Mouse (Mus musculus) CD4-positive helper T cell, adult 2 months (primary cell): ENCODE measurements at regions not wholly inside any gene's neighbourhood (a gene's known extent, or its start where the extent isn't known, plus 50 kb on each side); places are given as distances from the start of the nearest gene placed in this dataset.

Experiments used
- DNase-seq: peaks from one replicate; pipeline ENCODE4 v3.0.0-alpha.2; 2012; ENCODE audit warnings: low read depth, missing footprints, low spot score

DNA sequence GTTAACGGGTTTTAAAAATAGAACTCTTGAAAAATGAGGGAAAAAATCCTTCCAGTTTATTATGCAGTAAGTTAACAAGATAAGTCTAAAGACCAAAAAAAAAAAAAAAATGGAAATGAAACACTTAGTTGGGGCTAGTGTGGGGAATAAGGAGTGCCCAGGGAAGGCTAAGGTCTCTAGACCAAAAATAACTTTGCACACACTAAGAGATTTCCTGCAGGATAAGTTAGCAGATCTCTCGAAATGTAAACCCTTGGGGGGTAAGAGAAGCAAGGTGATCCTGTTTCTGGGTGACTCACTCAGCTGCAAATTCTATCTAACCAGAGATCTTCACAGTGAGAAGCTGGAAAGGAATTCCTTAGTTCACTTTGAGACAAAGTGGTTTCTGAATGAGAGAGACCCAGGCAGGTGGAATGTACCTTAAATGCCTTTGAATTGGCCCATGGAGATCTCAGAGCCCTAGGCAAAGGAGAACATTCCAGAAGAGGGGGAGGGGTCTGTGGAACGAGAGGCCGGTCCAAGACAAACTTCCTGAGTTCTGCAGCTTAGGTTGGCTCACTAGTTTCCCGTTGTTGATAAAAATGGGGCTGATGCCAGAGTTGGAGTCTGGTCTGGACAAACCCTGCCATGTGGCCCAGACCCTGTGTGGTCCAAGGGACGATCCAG lies 126.8 kb upstream of the Adgrl2 start:
- DNase-seq: no peak

DNA sequence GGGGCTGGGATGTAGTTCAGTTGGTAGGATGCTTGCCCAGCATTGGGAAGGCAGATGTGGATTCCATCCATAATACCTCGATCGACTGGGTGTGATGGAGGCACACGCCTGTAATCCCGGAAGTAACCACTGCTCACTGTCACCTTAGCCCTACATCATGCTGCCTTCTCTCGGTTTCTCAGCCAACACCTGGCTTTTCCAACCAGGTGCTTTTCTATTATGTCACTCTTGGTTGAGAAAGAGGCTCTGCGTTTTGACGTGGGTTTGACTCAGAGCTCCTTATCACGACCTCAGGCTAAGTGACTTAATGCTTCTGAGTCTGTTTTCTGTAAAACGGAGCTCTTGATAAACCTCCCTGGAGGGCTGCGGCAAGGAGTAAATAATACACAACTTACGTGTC lies 126.2 kb upstream of the Adgrl2 start:
- DNase-seq: no peak

DNA sequence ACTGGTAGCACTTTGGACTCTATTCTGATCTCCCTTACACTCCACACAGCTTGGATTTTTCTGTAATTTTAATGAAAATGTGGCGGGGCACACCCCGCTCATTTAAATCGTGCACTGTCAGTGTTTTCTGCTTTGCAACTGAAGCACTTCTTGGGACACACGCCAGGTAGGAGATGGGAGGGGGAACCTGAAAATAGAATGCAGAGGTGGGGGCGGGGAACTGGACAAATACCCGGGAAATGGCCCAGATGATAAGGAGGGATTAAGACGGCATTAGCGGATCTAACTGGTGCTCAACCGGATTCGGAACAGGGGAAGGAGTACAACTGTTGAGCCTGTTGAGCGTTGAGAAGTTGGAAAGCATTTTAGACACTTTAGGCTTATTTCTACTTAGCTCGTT lies 125.5 kb upstream of the Adgrl2 start:
- no peak for DNase-seq

DNA sequence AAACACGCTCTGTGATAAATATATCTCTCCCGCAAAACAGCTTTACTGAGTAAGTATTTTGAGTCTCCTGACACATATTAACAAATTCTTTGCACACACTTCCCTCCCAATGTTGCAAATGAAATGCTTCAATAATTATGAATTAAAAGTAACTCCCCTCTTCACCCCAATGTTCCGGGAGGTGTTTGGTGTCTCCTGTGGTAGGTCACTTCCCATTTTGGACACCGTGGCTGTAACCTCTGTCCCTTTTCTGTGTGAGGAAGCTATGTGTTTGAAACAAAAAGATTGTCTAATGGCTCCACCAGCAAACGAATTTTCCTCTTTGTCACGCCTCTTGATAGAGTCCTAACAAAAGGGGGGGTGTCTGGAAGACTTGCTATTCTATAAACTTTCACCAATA lies 122.5 kb upstream of the Adgrl2 start:
- DNase-seq: no peak

DNA sequence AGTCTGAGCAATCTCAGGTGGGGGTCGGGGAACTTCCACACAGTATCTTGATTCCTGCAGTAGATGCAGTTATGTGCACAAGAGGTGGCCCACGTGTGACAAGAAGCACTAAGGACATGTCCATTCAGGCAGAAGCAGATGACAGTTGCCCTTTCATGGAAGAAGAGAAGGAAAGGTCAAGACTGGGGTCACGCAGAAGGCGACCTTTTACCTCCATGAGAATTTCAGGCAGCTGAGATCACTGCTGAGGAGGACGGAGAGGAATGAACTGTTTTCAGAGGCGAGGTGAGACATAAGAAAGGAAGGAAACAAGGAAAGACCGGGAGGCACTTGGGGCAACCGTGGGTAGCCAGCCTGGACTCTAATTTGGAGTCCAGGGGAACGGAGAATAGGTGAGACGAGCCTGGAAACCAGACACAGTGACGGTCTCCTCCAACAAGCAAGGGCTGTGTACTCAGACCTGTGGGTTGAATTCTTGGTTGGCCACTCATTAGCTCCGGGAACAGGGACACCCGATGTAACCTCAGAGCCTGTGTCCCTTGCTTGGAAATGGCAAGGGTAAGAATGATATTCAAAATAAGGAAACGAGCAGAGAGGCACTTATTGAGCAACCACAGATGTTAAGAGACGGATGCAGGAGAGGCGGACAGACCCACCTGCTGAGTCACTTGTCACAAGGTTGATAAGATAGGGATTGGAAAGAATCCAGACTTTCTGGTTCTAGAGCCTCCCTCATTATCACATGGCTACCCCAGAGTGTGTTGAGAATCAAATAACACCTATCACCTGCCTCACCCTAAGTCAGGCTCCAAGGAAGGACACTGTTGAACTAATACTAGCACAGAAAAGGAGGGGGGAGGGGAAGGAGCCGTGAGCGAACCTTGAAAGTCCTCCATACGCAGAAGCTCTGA lies 121.4 kb upstream of the Adgrl2 start:
- DNase-seq: no peak

DNA sequence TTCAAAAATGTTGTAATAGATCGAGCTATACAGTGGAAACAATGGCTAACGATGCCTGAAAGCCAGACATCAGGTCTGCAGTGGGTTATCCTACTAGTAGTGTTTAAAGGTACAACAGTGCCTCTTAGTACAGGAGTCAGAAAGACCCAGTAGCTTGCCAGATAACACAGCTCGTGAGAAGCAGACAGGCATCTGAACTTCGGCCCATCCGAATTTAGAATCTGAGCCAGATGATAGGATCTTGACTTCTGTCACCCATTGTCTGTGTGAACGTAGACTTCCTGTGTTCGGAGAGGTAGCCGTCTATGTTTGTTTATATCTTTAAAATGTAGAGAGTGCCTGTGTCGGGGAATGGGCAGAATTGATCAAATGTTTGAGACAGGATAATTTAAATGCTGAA lies 120.5 kb upstream of the Adgrl2 start:
- no peak for DNase-seq

DNA sequence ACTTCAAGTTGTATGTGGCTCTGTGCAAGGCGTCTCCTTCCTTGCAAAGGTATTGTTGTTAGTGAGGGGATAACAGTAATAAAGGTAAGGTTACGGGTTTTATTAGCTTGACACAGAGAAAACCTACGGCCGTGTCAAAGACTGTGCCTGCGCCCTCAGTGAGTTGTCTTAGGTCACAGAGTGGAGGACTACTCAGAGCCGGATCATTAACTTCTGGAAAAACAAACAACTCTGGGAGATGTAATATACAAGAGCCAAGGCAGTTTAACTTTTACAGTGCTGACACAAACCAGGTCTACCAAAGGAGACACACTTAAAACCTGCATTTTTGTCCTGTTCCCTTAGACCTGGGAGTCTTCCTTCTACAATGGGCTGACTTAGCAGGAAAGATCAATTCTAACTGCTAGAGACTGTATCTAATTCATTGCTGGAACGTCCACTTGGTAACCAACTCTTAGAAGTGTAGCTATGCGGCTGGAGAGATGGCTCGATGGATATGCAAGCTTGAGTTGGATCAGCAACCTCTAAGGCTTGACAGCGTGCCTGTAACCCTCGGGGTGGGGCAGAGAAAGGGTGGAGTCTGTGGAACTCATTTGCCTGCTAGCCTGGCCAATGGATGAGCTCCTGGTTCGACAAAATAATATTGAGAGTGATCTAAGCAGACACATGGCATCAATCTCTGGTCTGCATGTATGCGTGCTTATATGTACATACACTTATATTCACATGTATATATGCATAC lies 115.5 kb upstream of the Adgrl2 start:
- DNase-seq: no peak

DNA sequence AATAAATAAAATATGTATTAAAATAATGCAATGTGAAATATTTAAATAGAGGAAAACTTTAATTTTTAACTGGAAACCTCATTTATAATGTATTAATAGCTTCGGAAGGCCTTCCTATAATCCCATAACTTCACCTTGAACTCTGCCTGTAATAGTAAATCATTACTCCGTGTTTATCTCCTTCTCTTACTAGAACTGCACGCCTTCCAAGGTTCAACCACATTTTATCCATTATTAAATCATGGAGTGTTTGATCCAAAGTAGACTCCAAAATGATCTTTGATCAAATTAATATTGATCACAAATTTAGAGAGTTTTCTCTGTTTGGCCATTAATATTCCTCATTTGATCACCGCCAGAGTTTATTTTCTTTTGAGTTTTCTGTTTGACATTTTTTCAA lies 114.8 kb upstream of the Adgrl2 start:
- no peak for DNase-seq

DNA sequence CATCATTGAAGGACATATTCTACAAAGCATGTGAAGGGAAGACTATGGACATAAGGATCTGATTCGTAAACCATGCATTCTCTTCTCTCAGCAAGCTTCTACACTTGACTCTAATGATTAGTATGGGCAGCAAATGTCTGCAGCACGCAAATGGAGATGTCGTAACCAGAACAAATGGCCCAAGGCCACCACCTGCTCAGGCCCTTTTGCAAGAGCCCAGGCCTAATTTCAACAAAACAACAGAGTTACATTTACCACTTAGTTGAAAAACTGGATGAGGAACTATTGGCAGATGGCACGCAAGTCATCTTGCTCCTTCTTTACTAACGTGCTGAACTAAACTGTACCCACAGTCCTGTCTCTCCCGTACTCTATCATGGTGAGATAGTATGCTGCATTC lies 113.7 kb upstream of the Adgrl2 start:
- no peak for DNase-seq

DNA sequence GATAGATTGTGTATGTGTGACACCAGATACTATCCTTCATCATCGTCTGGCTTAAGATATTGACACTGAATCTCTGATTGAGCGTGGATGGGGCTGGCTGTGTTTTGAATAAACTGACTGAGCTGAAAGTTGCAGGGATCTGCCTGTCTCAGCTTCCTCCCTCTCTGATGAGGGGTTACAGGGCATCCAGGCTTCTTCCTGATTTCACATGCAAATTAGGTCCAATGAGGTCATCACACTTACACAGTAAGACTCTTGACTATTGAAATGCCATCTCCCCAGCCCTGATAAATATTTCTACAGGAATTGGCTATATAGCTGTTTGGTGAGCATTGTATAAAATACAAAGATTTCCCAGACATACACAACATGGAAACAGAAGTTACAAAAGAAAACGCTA lies 113.1 kb upstream of the Adgrl2 start:
- no peak for DNase-seq

DNA sequence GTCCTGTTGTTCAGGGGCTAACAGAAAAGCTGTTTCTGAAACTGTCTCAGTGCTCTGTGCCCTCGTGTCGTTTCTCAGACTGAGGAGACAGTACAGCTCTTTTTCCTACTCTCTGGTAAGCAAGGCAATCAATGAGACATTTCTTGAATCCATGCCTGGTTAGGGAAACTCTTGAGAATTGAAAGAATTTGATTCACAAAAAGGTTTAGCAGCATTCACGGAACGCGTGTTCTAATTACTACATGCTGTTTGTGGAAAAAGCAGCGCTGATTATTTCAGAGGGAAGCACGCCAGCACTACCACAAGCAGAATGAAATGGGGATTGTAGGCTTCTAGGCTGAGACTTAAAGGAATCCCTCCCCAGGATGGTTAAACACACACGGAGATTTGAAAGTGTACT lies 112.5 kb upstream of the Adgrl2 start:
- DNase-seq: no peak

DNA sequence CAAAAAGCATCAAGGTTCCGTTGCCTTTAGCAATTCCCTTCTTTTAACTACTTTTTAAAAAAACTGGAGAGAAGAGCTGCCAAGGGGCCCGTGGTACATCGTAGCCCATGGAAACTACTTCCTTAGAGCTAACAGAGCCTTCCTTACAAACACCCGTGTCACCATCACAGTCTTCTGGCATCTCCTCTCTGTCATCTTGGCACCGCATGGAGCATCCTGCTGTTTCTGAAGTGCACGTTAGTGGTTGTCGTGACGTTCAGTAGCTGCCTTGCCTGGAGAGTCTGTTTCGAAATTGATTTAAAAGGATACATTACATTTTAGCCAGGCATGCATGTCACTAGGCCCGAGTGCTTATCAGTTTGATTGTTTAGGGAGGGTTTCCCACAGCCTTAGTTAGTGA lies 111.4 kb upstream of the Adgrl2 start:
- no peak for DNase-seq

DNA sequence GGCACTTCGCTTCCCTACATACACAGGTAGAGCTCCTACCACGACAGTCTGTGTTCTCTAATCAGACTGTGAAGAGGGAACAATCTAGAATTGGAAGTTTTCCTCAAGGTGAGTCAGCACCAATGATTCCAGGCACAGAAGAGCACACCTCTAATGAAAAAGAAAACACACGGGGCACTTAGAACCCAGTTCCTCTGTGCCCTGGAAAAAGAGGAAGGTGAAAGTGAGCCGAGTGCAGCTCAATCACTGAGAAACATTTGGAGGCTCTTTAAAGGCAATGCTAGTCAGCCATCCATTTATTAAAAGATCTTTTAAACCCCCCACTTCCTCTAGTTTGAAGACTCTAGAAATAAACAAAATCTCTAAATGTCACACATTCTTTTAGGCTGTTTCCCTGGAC lies 108.4 kb upstream of the Adgrl2 start:
- DNase-seq: no peak

DNA sequence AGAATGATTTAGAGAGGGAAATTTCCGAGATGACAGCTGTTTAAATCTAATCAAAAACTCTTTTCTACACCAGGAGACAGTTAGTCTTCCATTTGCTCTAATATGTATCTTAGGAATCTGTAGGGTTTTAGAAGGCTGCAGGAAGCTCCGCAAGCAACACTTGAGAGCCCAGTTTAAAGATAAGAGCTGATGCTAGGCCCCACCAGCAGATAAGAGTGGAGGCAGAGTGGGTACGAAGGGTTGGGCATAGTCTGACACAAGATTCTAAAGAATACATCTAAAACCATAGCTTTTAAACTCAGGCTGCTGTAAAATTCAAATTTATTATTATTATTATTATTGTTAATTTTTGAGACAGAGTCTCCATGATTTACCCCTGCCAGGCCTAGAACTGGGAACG lies 106.7 kb upstream of the Adgrl2 start:
- DNase-seq: no peak

DNA sequence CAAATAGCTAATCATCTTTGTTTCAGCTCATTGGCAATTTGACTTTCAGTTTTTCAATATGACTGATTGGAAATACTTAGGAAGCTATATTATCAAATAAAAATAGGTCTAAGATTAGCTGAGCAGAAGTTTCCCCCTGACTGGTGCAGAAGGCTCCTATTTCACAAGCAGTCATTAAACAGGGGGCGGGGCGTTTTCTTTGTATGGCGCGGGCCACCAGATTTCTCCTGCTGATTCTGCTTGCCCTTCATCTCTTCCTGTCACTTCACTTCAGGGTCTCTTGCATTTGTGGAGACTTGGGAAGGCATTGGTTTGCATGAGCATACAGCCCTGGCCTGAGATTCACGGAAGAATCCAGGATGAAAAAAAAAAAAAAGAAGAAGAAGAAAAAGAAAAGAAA lies 102.3 kb upstream of the Adgrl2 start:
- DNase-seq: no peak

DNA sequence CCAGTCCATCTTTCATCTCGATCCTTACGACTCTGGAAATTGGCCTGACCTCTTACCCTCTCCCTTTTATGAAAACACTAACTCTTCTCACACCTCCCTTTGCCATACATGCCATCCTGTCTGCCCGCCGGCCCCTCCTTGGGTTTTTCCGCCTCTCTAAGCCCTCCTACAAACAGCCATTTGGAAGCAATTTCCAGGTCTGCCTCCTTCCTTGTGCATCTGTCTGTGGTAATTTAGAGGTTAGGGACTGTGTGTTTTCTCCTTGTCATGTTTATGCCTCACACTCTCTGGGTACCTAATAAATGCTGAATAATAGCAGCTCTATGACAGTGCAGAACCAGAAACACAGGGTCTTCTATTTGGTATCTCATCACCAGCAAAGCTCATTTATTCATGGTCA lies 99.7 kb upstream of the Adgrl2 start:
- no peak for DNase-seq

DNA sequence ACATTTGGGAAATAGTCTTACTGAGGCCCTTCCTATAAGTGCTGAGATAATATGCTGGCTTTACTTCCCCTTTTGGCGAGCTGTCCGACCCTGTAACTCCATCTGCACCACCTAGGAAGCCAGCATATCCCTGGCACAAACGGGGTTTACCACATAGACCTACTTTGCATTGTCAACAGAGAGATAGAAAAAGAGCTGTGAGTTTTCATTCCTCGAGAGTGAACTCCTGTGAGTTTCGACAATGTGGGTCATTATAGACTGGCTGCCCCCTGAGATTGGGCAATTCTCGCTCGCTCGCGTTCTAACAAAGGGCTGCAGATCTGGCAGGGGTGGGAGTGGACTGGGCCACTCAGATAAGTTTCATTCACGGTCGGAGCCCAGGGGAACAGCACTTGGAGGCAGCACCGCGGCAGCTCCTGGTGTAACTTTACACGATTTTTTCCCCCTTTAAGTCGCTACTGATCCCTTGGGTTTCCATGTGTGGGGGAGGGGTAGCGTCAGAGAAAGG lies 98.3 kb upstream of the Adgrl2 start:
- no peak for DNase-seq

DNA sequence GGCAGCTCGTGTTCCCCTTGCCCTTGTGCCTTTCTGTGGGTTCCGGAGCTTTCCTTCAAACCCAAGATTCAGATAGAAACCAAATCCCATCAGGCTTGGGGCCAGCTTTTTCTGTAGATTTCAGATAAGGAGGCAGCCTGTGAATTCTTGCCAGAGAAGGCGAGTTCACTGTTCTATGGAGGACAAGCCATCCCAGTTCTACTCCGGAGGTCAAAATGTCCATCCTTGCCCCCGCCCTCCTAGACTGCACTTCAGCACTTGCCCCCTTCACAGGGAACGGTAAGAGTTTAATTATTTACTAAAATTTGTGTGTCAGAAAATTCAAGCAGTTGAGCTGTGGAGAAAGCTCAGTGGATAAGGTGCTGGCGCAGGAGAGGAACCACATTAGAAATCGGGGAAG lies 97.1 kb upstream of the Adgrl2 start:
- DNase-seq: no peak

DNA sequence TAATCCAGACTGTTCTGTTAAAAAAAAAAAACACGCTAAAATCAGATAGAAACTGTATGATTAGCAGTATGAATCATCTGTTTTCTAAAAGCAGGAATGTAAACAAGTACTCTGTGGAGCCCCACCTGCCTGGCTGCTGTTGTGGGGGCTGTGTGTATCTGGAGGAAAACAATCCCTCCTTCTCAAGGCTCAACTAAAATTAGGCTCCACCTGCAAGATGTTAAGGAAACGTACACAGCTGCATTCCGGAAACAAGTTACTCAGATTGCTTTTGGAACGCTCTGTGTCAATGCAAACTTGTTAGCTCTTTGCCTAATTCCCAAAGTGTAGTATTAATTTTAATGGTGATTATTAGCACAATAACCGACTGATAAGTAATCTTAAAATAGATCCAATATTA lies 96.3 kb upstream of the Adgrl2 start:
- DNase-seq: no peak

DNA sequence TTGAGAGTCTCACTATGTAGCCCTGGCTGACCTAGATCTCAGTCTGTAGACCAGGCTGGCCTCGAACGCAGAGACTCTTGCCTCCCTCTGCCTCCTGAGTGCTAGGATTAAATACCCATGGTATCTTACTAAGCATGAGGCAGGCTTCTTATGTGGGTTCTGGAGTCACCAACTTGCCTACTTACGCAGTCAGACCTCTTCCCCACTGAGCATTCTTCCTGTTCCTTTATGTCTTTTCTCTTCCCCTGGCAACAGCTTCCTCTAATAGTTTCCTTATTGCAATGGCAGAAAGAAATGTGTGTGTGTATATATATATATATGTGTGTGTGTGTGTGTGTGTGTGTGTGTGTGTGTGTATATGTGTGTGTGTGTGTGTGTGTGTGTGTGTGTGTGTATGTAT lies 95.7 kb upstream of the Adgrl2 start:
- no peak for DNase-seq

DNA sequence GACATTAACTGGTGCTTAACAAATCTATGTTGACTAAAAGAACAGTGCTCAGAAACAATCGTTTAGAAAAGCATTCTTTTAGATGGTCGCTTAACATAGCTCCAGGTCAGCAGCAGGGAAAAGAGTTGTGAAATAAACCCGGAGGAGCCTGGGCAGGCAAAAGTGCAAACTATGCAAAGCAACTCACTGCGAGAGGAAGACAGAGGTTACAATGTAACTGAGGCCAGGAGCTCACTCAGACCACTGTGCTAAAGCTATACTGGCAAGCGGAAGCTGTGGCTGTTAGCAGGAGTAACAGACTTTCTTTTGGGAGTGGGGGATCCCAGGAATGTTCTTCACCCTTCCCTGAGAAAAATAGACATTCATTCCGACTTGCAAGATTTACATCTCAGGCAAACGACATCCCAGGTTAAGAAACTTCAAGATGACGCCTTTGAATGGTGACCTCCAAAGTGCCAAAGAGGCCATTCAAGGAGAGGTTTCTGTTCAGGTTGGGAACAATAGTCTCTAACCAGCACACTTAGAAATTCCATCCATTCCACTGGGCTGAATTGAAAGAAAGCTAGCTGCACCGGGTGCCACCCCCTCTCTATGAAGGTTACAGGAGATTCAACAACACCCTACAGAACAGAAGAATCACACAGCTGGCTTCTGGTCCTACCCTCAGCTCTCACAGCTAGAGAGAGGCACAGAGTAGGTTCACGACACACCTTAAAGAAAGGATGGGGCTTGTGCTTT lies 94.7 kb upstream of the Adgrl2 start:
- DNase-seq: no peak

DNA sequence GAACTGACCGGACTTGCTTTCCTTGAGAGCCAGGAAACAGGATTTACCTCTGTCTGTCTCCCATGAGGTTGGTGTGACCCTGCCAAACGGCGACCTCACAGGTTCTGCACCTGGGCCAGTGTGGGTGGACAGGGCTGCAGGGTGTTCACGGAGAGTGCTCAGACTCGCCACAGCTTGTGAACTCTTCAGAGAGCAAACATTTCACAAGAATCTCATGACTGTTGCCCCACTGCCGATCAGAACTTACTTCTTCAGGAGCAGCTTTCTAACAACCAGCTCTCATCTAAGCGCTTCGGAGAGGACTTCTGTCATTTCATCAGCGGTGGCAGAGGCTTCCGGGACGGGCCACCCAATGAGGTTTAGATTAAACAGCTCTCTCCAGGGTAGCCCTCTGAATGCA lies 93.0 kb upstream of the Adgrl2 start:
- DNase-seq: no peak
